Mouse (Mus musculus) stomach, postnatal 0 days (tissue): ENCODE measurements around the gene Dscam.

Experiments
- CTCF ChIP-seq: IDR thresholded peaks from 2 replicates; pipeline ENCODE4 v1.5.1; 2016; ENCODE audit warnings: antibody characterized with exemption, low read depth, mild to moderate bottlenecking, moderate library complexity
- EP300 ChIP-seq: optimal IDR thresholded peaks from 2 replicates; pipeline ENCODE3; 2016; ENCODE audit warnings: antibody characterized with exemption

- no peak for TF ChIP-seq EP300
- TF ChIP-seq CTCF = no peak
These were observed 282.5 kb downstream of the Dscam start for GRCm38 (mm10) chr16:96888036-96888435.
